Mouse (Mus musculus): ENCODE data around the gene Sft2d2. TPM values are rescaled to one million over a fixed set of nuclear protein-coding genes. Genes with fewer than 3 reads are reported as not detected.

Gene Sft2d2
- 14.0 and 14.2 TPM in 2 replicates for polyA plus RNA-seq (2014; fragmentation: Nextera tagmentation; extraction: Ambion mirVana)

DNA sequence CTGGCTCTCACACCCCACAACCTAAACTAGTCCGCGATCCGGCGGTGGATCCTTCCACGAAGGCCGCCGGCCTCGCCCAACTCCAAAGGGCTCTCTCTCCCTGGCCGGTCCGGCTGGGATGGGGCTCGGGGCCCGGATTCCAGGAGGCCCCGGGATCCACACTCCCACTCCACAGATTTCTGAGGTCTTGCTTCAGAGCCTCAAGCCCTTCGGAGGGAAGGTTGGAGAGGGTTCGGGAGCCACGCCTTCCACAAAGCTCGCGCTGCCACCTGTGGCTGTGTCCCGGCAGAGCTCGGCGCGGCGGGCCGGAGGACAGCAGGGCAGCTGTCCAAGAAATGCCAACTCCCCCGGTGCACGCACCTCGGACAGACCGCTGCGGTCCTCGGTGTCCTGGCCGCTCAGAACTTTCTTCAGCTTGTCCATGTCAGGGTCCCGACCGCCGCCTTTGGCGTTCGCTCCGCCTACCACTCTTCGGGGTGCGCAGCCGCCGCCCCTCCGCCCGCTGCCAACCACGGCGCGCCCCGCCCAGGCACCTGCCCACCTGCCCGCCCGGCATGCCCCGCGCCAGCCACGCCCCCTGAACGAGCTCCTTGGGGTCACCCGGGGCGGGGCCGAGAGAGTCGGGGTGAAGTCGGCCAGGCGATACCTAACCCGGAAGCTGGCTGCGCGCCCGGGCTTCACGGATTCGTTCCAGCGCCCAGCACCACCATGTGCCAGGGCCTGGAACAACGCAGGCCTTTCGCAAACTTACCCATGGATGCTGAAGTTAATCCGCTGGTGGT, at the start of gene Sft2d2:
TSS of gene Sft2d2 (minus strand) at position 559 of the 782 bp plus-strand sequence.
- Histone ChIP-seq H3K36me3 (replicated peaks; ENCODE audit: control insufficient read depth, insufficient read depth, low read depth, low read length) (no peaks in the 10 kb centered on the region), H3K4me1 (ENCODE audit: control insufficient read depth, insufficient read depth, low read length) (no peaks in the 10 kb centered on the region), H3K27ac (replicated peaks; ENCODE audit: low read depth, low read length) (peak within 1 kb of the TSS; percentile 41; the same call in 1 of the 2 replicates), H3K27me3 (ENCODE audit: control insufficient read depth, insufficient read depth, low read length) (no peaks in the 10 kb centered on the region), H3K4me2 (ENCODE audit: low read depth, low read length) (peak within 1 kb of the TSS; percentile 86), H3K9ac (replicated peaks; ENCODE audit: low read length) (peak within 1 kb of the TSS; percentile 64), H3K4me3 (ENCODE audit: low read depth, low read length) (peak within 1 kb of the TSS; percentile 70), H3K9me3 (replicated peaks; ENCODE audit: control insufficient read depth, low read length) (no peaks in the 10 kb centered on the region)
- WGBS, result under 1% methylated on average over 69 of the region's 69 CpGs
- ATAC-seq (replicated peaks; ENCODE audit: insufficient number of reproducible peaks, low FRiP score, low TSS enrichment, low read depth), result peak; percentile 91
- peak; percentile 86 for DNase-seq (ENCODE audit: low spot score)

DNA sequence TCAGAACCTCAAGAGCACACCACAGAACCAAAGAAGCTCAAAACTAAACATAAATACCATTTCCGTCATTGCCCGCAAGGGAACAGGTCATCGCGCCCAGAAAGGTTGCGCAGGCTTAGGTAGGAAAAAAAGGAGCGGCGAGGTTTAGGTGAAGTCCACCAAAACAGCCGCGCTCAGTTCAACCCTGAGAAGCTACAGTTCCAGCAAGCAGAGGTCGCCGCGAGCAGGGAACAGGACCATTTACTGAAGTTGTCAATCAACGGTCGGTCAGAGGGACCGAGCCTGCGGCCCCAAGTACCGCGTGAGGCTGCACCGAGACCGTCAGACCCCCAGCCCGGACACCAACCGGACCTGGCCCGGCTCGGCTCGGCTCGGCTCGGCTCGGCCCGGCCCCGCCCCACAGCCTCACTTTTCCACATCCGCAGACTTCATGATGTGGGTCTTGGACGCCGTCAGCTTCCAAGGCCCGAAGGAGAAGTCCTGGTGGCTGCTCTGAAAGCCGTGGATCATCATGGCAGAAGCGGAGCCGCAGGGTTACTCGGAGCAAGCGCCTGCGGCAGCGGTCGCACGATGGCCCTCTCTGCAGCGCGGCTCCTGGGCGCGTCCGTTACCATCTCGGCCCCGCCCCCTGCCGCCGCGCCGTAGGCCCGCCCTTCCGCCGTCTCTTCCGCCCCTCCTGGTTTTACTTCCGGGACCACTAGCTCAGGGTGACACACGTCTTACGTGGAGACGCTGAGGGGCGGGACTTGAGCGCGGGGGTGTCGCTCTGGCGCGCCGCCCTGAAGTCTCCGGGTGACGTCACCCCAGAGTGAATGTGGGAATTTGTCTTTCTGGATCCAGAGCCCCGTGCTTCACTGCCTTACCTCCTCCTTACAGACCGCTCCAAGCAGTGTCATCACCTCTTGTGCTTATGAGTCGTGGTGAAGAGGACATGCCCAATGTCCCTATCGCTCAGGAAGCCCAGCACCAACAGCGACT, 42.4 kb upstream of the Sft2d2 start, which contains the start of gene Tiprl:
TSS of gene Tiprl (minus strand) at position 676 of the 978 bp plus-strand sequence.
- peak; percentile 99 for ATAC-seq (replicated peaks; ENCODE audit: insufficient number of reproducible peaks, low FRiP score, low TSS enrichment, low read depth)
- peak within 1 kb of the TSS; percentile 89 for H3K4me3 ChIP-seq (ENCODE audit: low read depth, low read length)
- WGBS, result under 1% methylated on average over 72 of the region's 76 CpGs
- H3K36me3 ChIP-seq (replicated peaks; ENCODE audit: control insufficient read depth, insufficient read depth, low read depth, low read length), result no peaks in the 10 kb centered on the region
- peaks cover 4% of the 10 kb centered on the region; the same call in 1 of the 2 replicates for H3K4me1 ChIP-seq (ENCODE audit: control insufficient read depth, insufficient read depth, low read length)
- no peaks in the 10 kb centered on the region for H3K9me3 ChIP-seq (replicated peaks; ENCODE audit: control insufficient read depth, low read length)
- no peaks in the 10 kb centered on the region for H3K27me3 ChIP-seq (ENCODE audit: control insufficient read depth, insufficient read depth, low read length)
- peak; percentile 96 for DNase-seq (ENCODE audit: low spot score)
- H3K4me2 ChIP-seq (ENCODE audit: low read depth, low read length), result peak within 1 kb of the TSS; percentile 61
- peak within 1 kb of the TSS; percentile 85 for H3K27ac ChIP-seq (replicated peaks; ENCODE audit: low read depth, low read length)
- peak within 1 kb of the TSS; percentile 83 for H3K9ac ChIP-seq (replicated peaks; ENCODE audit: low read length)

DNA sequence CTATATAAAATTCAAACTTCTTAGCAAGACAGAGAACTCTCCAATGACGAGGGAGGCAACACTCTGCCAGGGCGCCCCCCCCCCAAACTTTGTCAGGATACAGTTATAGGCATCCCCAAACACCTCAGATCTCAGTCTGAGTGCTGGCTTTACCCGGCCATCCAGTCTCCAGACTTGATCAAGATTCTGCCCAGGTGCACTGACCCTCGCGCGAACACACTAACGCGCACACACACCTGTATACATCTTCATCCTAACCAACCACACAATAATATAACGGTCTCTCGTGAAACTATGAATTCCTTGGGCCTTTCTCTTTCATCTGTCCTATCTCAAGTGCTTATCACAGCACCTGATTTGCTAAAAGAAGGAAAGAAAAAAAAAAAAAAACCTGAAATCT, 41.6 kb upstream of the Sft2d2 start:
- Histone ChIP-seq H3K4me3 (ENCODE audit: low read depth, low read length) (peak overlapping the region; percentile 89), H3K27ac (replicated peaks; ENCODE audit: low read depth, low read length) (no peak overlapping the region), H3K36me3 (replicated peaks; ENCODE audit: control insufficient read depth, insufficient read depth, low read depth, low read length) (no peaks in the 10 kb centered on the region), H3K4me2 (ENCODE audit: low read depth, low read length) (peak overlapping the region; percentile 61), H3K27me3 (ENCODE audit: control insufficient read depth, insufficient read depth, low read length) (no peaks in the 10 kb centered on the region), H3K4me1 (ENCODE audit: control insufficient read depth, insufficient read depth, low read length) (peaks cover 4% of the 10 kb centered on the region; the same call in 1 of the 2 replicates), H3K9me3 (replicated peaks; ENCODE audit: control insufficient read depth, low read length) (no peaks in the 10 kb centered on the region), H3K9ac (replicated peaks; ENCODE audit: low read length) (peak overlapping the region; percentile 83)
- 11% methylated on average over 10 of the region's 10 CpGs for WGBS
- ATAC-seq (replicated peaks; ENCODE audit: insufficient number of reproducible peaks, low FRiP score, low TSS enrichment, low read depth) (no peak), DNase-seq (ENCODE audit: low spot score) (no peak)

DNA sequence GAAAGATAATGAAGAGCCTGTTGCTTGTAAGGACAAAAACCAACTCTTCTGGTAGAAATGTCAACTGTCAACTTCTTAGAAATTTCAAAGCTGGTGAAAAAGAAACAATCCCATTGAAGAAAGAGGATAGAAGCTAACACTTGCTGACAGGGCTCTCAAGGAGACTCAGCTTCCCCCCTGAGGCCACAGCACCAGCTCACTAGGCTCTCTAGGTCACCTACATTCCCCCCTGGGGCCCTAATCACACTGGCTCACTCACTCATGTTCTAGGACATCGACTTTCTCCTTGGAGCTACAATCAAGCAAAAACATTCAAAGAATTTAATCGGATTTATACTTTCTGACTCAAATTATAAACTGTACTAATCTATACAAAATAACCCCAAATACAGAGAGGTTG, 39.6 kb upstream of the Sft2d2 start:
- Histone ChIP-seq H3K27ac (replicated peaks; ENCODE audit: low read depth, low read length) (no peak overlapping the region), H3K4me3 (ENCODE audit: low read depth, low read length) (no peak overlapping the region), H3K4me2 (ENCODE audit: low read depth, low read length) (no peak overlapping the region), H3K4me1 (ENCODE audit: control insufficient read depth, insufficient read depth, low read length) (peaks cover 4% of the 10 kb centered on the region; the same call in 1 of the 2 replicates), H3K9me3 (replicated peaks; ENCODE audit: control insufficient read depth, low read length) (no peaks in the 10 kb centered on the region), H3K27me3 (ENCODE audit: control insufficient read depth, insufficient read depth, low read length) (no peaks in the 10 kb centered on the region), H3K9ac (replicated peaks; ENCODE audit: low read length) (no peak overlapping the region), H3K36me3 (replicated peaks; ENCODE audit: control insufficient read depth, insufficient read depth, low read depth, low read length) (no peaks in the 10 kb centered on the region)
- no peak for DNase-seq (ENCODE audit: low spot score)
- WGBS, result 75% methylated on average over 2 of the region's 2 CpGs
- ATAC-seq (replicated peaks; ENCODE audit: insufficient number of reproducible peaks, low FRiP score, low TSS enrichment, low read depth), result no peak

DNA sequence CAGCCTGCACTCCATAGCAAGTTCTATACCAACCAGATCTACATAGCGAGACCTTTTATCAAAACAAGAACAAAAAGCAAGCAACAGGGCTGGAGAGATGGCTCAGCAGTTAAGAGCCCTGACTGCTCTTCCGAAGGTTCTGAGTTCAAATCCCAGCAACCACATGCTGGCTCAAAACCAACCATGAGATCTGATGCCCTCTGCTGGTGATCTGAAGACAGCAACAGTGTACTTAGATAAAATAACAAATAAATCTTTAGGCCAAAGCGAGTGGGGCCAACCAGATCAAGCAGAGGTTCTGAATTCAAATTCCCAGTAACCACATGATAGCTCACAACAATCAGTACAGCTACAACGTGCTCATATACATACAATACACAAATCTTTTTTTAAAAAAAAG, 36.5 kb upstream of the Sft2d2 start:
- ATAC-seq (replicated peaks; ENCODE audit: insufficient number of reproducible peaks, low FRiP score, low TSS enrichment, low read depth), result no peak
- Histone ChIP-seq H3K9ac (replicated peaks; ENCODE audit: low read length) (no peak overlapping the region), H3K4me2 (ENCODE audit: low read depth, low read length) (no peak overlapping the region), H3K36me3 (replicated peaks; ENCODE audit: control insufficient read depth, insufficient read depth, low read depth, low read length) (no peaks in the 10 kb centered on the region), H3K9me3 (replicated peaks; ENCODE audit: control insufficient read depth, low read length) (no peaks in the 10 kb centered on the region), H3K4me1 (ENCODE audit: control insufficient read depth, insufficient read depth, low read length) (peaks cover 2% of the 10 kb centered on the region; the same call in 1 of the 2 replicates), H3K4me3 (ENCODE audit: low read depth, low read length) (no peak overlapping the region), H3K27ac (replicated peaks; ENCODE audit: low read depth, low read length) (no peak overlapping the region), H3K27me3 (ENCODE audit: control insufficient read depth, insufficient read depth, low read length) (no peaks in the 10 kb centered on the region)
- DNase-seq (ENCODE audit: low spot score), result no peak
- 93% methylated on average over 4 of the region's 4 CpGs for WGBS

DNA sequence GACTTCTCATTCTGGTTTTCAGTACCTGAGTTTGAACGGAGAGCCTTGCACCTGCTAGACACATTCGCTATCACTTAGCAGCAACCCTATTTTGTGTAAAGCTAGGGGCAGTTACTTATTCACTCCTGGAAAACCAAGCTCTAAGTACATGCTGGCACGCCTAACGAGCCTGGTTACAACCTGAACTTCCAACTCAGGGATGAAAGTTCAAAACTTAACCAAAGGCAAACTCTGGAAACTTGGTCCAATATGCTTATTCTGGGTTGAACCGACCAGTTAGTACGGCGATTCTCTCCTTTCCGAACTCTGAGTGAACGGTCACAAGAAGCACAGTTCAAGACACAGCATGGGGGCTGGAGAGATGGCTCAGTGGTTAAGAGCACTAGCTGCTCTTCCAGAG, 35.3 kb upstream of the Sft2d2 start:
- ATAC-seq (replicated peaks; ENCODE audit: insufficient number of reproducible peaks, low FRiP score, low TSS enrichment, low read depth), result no peak

DNA sequence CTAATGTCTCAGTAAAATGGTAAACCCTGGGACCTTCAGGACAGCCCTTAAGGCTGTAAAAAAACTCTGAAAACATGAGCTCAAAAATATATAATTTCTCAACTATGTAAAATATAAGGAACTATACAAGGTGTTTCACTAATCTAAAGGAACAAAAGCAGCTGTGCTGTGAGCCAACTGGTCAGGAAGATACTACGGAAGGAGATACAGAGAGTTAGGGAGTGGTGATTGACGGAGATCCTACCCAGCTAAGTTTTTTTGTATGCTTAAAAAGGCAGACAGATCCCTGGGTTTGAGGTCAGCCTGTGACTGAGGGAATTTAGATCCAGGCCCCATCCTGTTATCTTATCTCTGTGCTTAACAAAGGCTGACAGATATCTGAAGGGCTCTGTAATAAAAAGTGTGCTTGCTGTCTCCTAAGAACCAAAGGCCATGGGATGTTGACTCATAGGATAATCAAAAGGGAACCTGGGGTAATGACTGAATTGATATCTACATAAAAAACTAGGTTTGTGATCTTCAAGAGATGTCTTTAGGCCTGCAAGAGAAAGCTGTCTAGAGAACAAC, 22.9 kb upstream of the Sft2d2 start:
- no peak overlapping the region for H3K4me2 ChIP-seq (ENCODE audit: low read depth, low read length)
- H3K27ac ChIP-seq (replicated peaks; ENCODE audit: low read depth, low read length), result no peak overlapping the region
- no peaks in the 10 kb centered on the region for H3K4me1 ChIP-seq (ENCODE audit: control insufficient read depth, insufficient read depth, low read length)
- 95% methylated on average over 2 of the region's 2 CpGs for WGBS
- no peak overlapping the region for H3K9ac ChIP-seq (replicated peaks; ENCODE audit: low read length)
- H3K36me3 ChIP-seq (replicated peaks; ENCODE audit: control insufficient read depth, insufficient read depth, low read depth, low read length), result no peaks in the 10 kb centered on the region; the same call in 1 of the 2 replicates
- DNase-seq (ENCODE audit: low spot score) (no peak), ATAC-seq (replicated peaks; ENCODE audit: insufficient number of reproducible peaks, low FRiP score, low TSS enrichment, low read depth) (no peak)
- H3K27me3 ChIP-seq (ENCODE audit: control insufficient read depth, insufficient read depth, low read length), result no peaks in the 10 kb centered on the region
- H3K4me3 ChIP-seq (ENCODE audit: low read depth, low read length), result no peak overlapping the region
- H3K9me3 ChIP-seq (replicated peaks; ENCODE audit: control insufficient read depth, low read length), result no peaks in the 10 kb centered on the region

More for the DNA sequence above, 35.3 kb upstream of the Sft2d2 start:
- Histone ChIP-seq H3K27ac (replicated peaks; ENCODE audit: low read depth, low read length) (no peak overlapping the region), H3K4me3 (ENCODE audit: low read depth, low read length) (no peak overlapping the region), H3K9me3 (replicated peaks; ENCODE audit: control insufficient read depth, low read length) (no peaks in the 10 kb centered on the region), H3K4me1 (ENCODE audit: control insufficient read depth, insufficient read depth, low read length) (no peaks in the 10 kb centered on the region), H3K4me2 (ENCODE audit: low read depth, low read length) (no peak overlapping the region), H3K27me3 (ENCODE audit: control insufficient read depth, insufficient read depth, low read length) (no peaks in the 10 kb centered on the region), H3K36me3 (replicated peaks; ENCODE audit: control insufficient read depth, insufficient read depth, low read depth, low read length) (no peaks in the 10 kb centered on the region), H3K9ac (replicated peaks; ENCODE audit: low read length) (no peak overlapping the region)
- WGBS, result 96% methylated on average over 9 of the region's 9 CpGs
- DNase-seq (ENCODE audit: low spot score), result no peak
